Mouse (Mus musculus): ENCODE measurements around the gene Sass6.
A peak's percentile ranks its signal among the peaks of the same experiment; 100 is the strongest.

DNA sequence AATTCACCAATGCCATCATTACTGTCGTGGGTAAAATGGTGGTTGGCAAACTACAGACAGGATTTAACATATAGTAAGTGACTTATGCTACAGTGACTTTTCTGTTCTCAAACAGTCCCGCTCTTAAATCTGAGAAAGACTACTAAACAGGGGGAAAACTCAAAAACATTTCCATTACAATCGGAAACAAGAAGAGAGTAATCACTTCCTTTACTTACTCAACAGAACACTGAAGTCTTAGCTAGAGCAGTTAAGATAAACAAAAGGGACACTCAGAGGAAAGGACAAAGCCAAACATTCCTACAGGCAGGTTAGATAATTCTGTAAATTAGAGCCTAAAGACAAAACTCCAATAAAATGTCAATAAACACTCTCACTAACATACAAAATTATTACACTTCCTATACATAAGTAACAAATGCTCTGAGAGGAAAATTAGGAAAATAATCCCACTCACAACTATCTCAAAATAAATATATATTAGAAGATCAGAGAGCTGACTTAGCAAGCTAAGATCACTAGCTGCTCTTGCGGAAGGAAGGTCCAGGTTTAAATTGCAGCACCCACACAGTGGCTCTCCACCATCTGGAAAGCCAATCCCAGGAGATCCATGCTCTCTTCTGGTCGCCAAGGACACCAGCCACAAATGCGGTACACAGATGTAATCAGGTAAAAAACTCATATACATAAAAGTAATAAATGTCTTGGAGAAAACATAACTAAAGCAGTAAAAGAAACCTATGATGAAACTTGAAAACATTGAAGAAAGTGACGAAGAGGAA, 61.6 kb downstream of the Sass6 start:
- TF ChIP-seq CTCF (conservative IDR thresholded peaks at IDR 0.05; ENCODE audit: low read length) (no peak), NANOG (IDR thresholded peaks at IDR 0.05; ENCODE audit: borderline replicate concordance, low read length) (peak; percentile 100)
